Mouse (Mus musculus) hindbrain, embryonic 14.5 days (tissue): ENCODE data around the gene Tmem131l. TPM values are rescaled to one million over a fixed set of nuclear protein-coding genes. Genes with fewer than 3 reads are reported as not detected.

ENCODE experiments used
- ATAC-seq: fragments of 200-750 bp; cut with Nextera tagmentation; 2 replicates; pipeline ENCODE4 v1.8.0; 2017; ENCODE audit warnings: moderate number of reproducible peaks, mild to moderate bottlenecking, moderate TSS enrichment, moderate library complexity; ENCODE audit not compliant: low FRiP score
- DNase-seq: peaks from one replicate; pipeline ENCODE4 v3.0.0-alpha.2; 2015; ENCODE audit warnings: low spot score
- H3K27ac ChIP-seq: fragments of 300-500 bp; sonication (generic); 2 replicates; pipeline ENCODE4 v1.5.1; 2014; ENCODE audit warnings: mild to moderate bottlenecking, moderate library complexity
- H3K27me3 ChIP-seq: fragments of 300-500 bp; sonication (generic); 2 replicates; pipeline ENCODE4 v1.6.1; 2014; ENCODE audit warnings: mild to moderate bottlenecking, low read length, mixed read lengths; ENCODE audit not compliant: control insufficient read depth, insufficient read depth
- H3K36me3 ChIP-seq: fragments of 300-500 bp; sonication (generic); replicated peaks from 2 replicates; pipeline ENCODE4 v1.6.1; 2014; ENCODE audit not compliant: control insufficient read depth, insufficient read depth
- H3K4me1 ChIP-seq: fragments of 300-500 bp; sonication (generic); replicated peaks from 2 replicates; pipeline ENCODE4 v1.6.1; 2014; ENCODE audit warnings: antibody characterized with exemption, low read length, mixed read lengths; ENCODE audit not compliant: control insufficient read depth, insufficient read depth
- H3K4me2 ChIP-seq: fragments of 300-500 bp; sonication (generic); replicated peaks from 2 replicates; pipeline ENCODE4 v1.6.1; 2014; ENCODE audit warnings: mild to moderate bottlenecking, moderate library complexity
- H3K4me3 ChIP-seq: fragments of 300-500 bp; sonication (generic); replicated peaks from 2 replicates; pipeline ENCODE4 v1.5.1; 2014; ENCODE audit warnings: mild to moderate bottlenecking, low read length
- H3K9ac ChIP-seq: fragments of 300-500 bp; sonication (generic); 2 replicates; pipeline ENCODE4 v1.6.1; 2014
- H3K9me3 ChIP-seq: fragments of 300-500 bp; sonication (generic); 2 replicates; pipeline ENCODE4 v1.6.1; 2016; ENCODE audit warnings: low read length; ENCODE audit not compliant: control insufficient read depth
- WGBS: fragments of 180-500 bp; shearing (Covaris S2); extraction: QIAGEN DNeasy Blood & Tissue Kit; methylation state at CpG from one replicate; pipeline ENCODE4 v1.1.7; 2014; 5-methylcytosine and 5-hydroxymethylcytosine counted together
- polyA plus RNA-seq: library from polyadenylated mRNA; unstranded; fragments of >200 nt; fragmentation: Nextera tagmentation; extraction: Ambion mirVana; gene quantifications from 2 replicates; pipeline ENCODE4 v1.2.1, GENCODE M21; 2014

Gene Tmem131l
- polyA plus RNA-seq, 1 experiment from 2014 or later, result 57.5 TPM

GRCm38 (mm10) chr3:84002433-84003090 is 37.4 kb downstream of the Tmem131l start:
- 94% methylated on average over 6 of the region's 6 CpGs for WGBS

GRCm38 (mm10) chr3:83997563-83997962 is 42.4 kb downstream of the Tmem131l start:
- 33% methylated on average over 5 of the region's 5 CpGs for WGBS
- Histone ChIP-seq H3K36me3 (peaks cover 6% of the 10 kb centered on the region; the same call in 1 of the 2 replicates), H3K27me3 (no peaks in the 10 kb centered on the region), H3K27ac (no peak overlapping the region), H3K4me3 (no peak overlapping the region), H3K4me2 (no peak overlapping the region), H3K9ac (no peak overlapping the region), H3K4me1 (peaks cover 45% of the 10 kb centered on the region), H3K9me3 (no peaks in the 10 kb centered on the region)
- DNase-seq, result no peak
- ATAC-seq, result no peak

More at GRCm38 (mm10) chr3:84002433-84003090, 37.4 kb downstream of the Tmem131l start:
- H3K27ac ChIP-seq, result no peak overlapping the region
- no peak overlapping the region for H3K4me2 ChIP-seq
- H3K4me3 ChIP-seq, result no peak overlapping the region
- ATAC-seq, result no peak
- no peaks in the 10 kb centered on the region for H3K27me3 ChIP-seq
- H3K4me1 ChIP-seq, result peaks cover 8% of the 10 kb centered on the region
- peaks cover 6% of the 10 kb centered on the region; the same call in 1 of the 2 replicates for H3K36me3 ChIP-seq
- H3K9me3 ChIP-seq, result no peaks in the 10 kb centered on the region
- no peak overlapping the region for H3K9ac ChIP-seq
- DNase-seq, result no peak

GRCm38 (mm10) chr3:83997036-83997435 is 42.9 kb downstream of the Tmem131l start:
- DNase-seq (no peak), ATAC-seq (no peak)
- Histone ChIP-seq H3K4me3 (no peak overlapping the region), H3K9me3 (no peaks in the 10 kb centered on the region), H3K4me2 (no peak overlapping the region), H3K36me3 (peaks cover 3% of the 10 kb centered on the region; the same call in 1 of the 2 replicates), H3K9ac (no peak overlapping the region), H3K27me3 (no peaks in the 10 kb centered on the region), H3K27ac (no peak overlapping the region), H3K4me1 (peaks cover 50% of the 10 kb centered on the region)
- WGBS, result 53% methylated on average over 3 of the region's 3 CpGs

GRCm38 (mm10) chr3:83996086-83996485 is 43.9 kb downstream of the Tmem131l start:
- 46% methylated on average over 6 of the region's 6 CpGs for WGBS
- no peak overlapping the region for H3K27ac ChIP-seq
- ATAC-seq (no peak), DNase-seq (no peak)
- H3K4me2 ChIP-seq, result no peak overlapping the region
- H3K4me3 ChIP-seq, result no peak overlapping the region
- H3K36me3 ChIP-seq, result no peaks in the 10 kb centered on the region
- peaks cover 60% of the 10 kb centered on the region for H3K4me1 ChIP-seq
- no peaks in the 10 kb centered on the region for H3K9me3 ChIP-seq
- no peaks in the 10 kb centered on the region for H3K27me3 ChIP-seq
- no peak overlapping the region for H3K9ac ChIP-seq

- H3K36me3 ChIP-seq, result no peaks in the 10 kb centered on the region
- no peaks in the 10 kb centered on the region for H3K27me3 ChIP-seq
- ATAC-seq (no peak), DNase-seq (no peak)
- no peak overlapping the region for H3K27ac ChIP-seq
- H3K9ac ChIP-seq, result no peak overlapping the region
- WGBS, result 52% methylated on average over 9 of the region's 9 CpGs
- H3K4me2 ChIP-seq, result no peak overlapping the region
- no peaks in the 10 kb centered on the region for H3K9me3 ChIP-seq
- H3K4me1 ChIP-seq, result peaks cover 60% of the 10 kb centered on the region
- H3K4me3 ChIP-seq, result no peak overlapping the region
Measured at GRCm38 (mm10) chr3:83995254-83995830, 44.6 kb downstream of the Tmem131l start.

- Histone ChIP-seq H3K9ac (no peak overlapping the region), H3K27ac (no peak overlapping the region), H3K4me2 (no peak overlapping the region), H3K36me3 (no peaks in the 10 kb centered on the region), H3K27me3 (no peaks in the 10 kb centered on the region), H3K9me3 (no peaks in the 10 kb centered on the region), H3K4me3 (no peak overlapping the region), H3K4me1 (peaks cover 60% of the 10 kb centered on the region)
- peak; percentile 49 for DNase-seq
- WGBS, result 20% methylated on average over 8 of the region's 8 CpGs
- ATAC-seq, result peak; percentile 39
Measured at GRCm38 (mm10) chr3:83994217-83994839, 45.6 kb downstream of the Tmem131l start.

GRCm38 (mm10) chr3:83993089-83993516 is 46.9 kb downstream of the Tmem131l start:
- WGBS, result 40% methylated on average over 8 of the region's 8 CpGs
- Histone ChIP-seq H3K36me3 (no peaks in the 10 kb centered on the region), H3K9ac (no peak overlapping the region), H3K4me1 (peaks cover 63% of the 10 kb centered on the region), H3K4me2 (no peak overlapping the region), H3K27me3 (no peaks in the 10 kb centered on the region), H3K9me3 (no peaks in the 10 kb centered on the region), H3K4me3 (no peak overlapping the region), H3K27ac (peak overlapping the region; percentile 67)
- DNase-seq (peak; percentile 61), ATAC-seq (peak; percentile 64)

GRCm38 (mm10) chr3:83991691-83992524 is 48.1 kb downstream of the Tmem131l start:
- WGBS, result 95% methylated on average over 8 of the region's 8 CpGs
- H3K9ac ChIP-seq, result no peak overlapping the region
- H3K4me3 ChIP-seq, result no peak overlapping the region
- H3K27ac ChIP-seq, result no peak overlapping the region
- ATAC-seq (no peak), DNase-seq (no peak)
- peaks cover 54% of the 10 kb centered on the region for H3K4me1 ChIP-seq
- H3K4me2 ChIP-seq, result no peak overlapping the region
- H3K36me3 ChIP-seq, result no peaks in the 10 kb centered on the region
- H3K27me3 ChIP-seq, result no peaks in the 10 kb centered on the region
- H3K9me3 ChIP-seq, result no peaks in the 10 kb centered on the region

GRCm38 (mm10) chr3:83988214-83988613 is 51.8 kb downstream of the Tmem131l start:
- Histone ChIP-seq H3K4me1 (peaks cover 54% of the 10 kb centered on the region), H3K4me2 (no peak overlapping the region), H3K27ac (no peak overlapping the region), H3K36me3 (no peaks in the 10 kb centered on the region), H3K4me3 (no peak overlapping the region), H3K27me3 (no peaks in the 10 kb centered on the region), H3K9me3 (no peaks in the 10 kb centered on the region), H3K9ac (no peak overlapping the region)
- ATAC-seq (no peak), DNase-seq (no peak)
- 25% methylated on average over 4 of the region's 4 CpGs for WGBS
